Mouse (Mus musculus) thymus, postnatal 14 days (tissue): ENCODE results near the gene Pp2d1.

ENCODE experiments used
- DNase-seq: peaks from one replicate; pipeline ENCODE4 v3.0.0; 2021

The Pp2d1 gene

DNA sequence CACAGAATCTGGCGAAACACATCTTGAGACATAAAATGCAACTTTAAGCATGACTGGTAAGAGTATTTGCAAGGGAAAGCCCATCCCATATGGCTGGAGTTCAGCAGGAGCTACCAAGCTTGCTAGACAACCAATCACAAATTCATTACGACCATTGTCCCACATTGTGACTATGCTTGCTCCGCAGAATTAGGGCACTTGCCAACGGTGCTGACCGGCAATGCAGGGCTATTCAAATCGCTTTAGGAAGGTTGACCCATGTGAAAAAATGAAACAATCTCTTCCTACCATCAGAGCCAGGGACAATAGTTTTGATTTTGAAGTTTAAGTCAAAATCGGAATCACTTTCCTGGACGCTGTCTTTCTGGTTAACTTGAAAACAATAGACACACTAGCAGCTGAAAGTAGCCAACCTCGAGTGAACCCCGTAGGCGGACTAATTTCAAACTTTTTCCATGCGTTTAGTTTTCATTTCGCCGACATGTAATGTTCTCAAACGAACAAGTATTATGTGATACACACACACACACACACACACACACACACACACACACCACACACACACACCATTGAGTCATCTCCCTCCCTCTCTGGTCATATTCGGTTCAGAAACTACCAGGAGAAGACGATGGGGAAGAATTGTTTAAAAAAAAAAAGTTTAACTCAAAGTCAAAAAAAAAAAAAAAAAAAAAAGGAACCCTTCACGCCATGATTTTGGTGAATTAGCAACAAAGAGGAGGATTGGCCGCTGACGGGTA is 27.1 kb upstream of the Pp2d1 start, which contains the start of gene Kat2b:
Gene Kat2b, plus strand, starts transcription at position 701 of the 758 bp plus-strand sequence.
- peak; percentile 22 for DNase-seq

DNA sequence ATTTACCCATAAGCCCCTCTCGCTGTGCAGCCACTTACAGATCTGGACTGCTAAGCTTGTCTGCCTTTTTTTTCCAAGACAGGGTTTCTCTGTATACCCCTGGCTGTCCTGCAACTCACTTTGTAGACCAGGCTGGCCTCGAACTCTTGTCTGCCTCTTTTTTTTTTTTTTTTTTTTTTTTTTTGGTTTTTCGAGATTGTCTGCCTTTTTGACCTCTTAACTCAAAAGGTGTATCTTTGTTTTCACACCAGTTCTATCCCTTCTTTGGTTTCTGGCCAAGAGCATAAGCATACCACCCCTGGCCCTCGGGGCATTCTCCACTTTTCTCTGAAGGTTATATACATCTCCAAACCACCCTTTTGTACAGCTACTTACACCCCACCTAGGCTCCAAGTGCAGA is 25.6 kb upstream of the Pp2d1 start:
- no peak for DNase-seq

DNA sequence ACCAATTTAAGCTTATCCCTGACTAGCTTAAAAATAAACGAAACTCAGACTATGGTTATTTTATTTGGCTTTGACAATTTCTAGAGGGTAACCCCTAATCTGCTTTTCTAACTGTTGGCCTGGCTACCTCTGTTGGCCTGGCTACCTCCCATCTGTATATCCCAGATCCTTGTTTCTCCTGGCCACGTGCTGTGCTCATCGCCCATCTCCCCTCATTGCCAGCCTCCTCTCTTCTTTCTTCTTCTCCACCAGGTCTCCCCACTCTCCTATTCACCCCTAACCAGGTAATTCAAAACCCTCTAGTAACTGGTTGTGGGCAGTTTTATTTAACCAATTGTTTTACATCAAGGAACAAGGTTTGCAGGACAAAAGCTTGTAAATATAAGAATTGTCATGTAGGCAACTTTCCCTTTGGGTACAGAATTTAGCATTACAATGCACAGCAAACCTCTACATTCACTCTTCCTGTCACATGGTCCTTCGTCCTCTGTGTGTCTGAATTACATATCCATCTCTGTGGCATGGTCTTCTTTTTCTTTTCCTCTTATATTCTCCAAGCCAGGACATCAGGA is 22.3 kb upstream of the Pp2d1 start:
- DNase-seq = no peak

DNA sequence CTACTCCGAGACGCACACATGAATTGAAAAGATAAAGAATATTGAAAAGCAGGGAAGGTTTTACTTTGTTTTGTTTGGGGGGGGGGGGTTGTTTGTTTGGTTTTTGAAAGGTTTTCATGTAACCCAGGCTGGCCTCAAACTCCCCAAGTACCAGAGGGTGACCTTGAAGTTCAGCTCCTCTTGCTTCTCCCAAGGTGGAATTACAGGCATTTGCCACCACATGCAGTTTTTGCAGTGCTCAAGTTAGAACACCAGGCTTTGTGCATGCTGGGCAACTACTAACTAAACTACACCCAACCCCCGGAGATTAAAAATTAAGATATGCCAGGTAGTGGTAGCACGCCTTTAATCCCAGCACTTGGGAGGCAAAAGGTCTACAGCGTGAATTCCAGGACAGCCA is 20.4 kb upstream of the Pp2d1 start:
- DNase-seq = no peak

DNA sequence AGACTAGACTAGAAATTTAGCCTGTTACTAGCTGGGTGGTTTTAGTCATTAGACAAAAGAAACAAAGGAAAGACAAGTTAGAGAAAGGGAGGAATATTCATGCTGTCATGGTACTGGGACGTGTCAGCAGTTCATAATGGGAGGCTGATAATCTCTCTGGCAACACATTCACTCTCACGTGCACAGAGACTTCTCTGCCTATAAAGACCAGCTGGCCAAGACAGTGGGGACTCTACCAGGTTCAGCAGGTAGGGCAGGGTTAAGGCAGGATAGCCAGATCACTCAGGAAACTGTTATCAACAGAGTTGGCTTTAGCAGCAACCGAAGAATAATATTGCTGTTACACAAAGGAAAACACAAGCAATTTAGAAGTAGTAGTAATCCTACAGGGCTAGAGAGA is 18.2 kb upstream of the Pp2d1 start:
- no peak for DNase-seq

DNA sequence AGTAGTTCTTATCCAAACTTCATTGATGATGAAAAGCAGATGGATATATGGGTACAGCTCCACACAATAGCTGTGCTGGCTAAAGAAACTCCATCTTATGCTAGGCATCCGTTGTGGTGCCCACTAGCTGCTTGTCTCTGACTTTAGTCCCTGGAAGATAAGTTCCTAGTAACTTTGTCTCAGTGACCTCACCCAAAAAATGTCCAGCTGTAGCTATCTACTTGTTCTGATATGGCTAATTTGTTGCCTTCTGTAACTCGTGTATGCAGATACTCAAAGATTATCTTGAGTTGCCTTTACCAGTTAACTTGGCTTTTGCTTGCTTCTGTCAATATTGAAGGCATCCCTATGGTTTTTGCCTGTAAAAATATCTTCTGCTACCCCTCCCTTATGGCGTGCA is 15.6 kb upstream of the Pp2d1 start:
- DNase-seq = no peak

DNA sequence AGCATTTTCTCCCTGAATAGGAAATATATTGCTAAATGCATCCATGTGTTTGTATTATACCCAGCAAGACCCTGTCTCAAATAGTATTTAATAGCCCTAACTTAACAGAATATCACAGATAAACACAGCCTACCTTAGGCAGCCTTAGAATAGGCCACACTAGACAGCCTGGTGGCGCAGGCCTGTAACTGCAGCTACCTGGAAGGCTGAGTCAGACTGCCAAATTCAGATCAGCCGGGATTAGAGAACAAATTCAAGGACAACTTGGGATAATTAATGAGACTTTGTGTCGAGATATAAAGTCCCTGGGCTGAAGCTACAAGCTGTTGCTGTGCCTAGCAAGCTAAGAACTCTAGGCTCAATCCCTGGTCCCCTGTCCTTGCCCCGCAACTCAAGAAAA is 14.8 kb upstream of the Pp2d1 start:
- no peak for DNase-seq

DNA sequence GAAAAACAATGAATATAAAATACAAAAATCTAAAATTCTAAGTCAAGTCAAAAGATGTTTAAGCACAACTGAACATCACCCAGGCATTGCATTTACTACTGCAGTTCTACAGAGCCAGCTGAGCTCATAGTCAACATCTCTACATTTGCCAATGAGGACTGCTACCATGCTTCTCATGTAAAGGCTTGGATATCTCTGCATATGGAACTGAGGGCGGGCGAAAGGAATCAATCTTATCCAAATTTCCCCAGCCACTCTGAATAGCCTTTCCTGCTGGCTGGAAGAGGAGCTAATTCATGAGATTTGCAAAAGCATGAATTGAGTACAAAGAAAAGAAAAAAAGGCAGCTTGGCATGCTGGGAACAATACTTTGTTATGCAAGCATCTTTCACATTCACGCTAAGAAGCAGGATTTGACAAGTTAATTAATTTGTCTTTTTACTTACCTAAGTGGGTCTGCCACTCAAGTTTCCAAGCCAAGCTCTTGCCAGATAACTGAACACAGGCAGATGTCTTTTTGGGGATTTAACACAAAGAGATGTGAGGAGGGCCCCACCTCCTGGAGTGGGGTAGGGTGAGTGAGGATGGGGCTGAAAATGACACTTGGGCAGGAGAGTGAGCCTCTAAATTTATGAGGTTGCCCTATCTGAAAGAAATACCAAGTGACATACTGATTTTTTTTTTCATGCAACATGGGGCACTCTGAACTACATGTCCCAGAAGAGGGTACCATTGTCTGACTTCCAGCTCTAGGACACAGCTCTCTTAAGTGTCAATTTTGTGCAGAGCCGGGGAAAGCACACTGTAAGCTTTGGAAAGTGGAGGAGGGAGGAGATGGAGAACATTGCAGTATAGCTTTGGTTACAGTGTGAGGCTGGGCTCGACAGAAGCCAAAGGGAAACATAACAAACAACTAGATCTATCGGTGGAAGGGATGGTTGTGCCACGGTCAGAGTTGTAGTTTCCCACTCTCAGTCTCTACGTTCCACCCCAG is 12.4 kb upstream of the Pp2d1 start:
- DNase-seq = no peak

DNA sequence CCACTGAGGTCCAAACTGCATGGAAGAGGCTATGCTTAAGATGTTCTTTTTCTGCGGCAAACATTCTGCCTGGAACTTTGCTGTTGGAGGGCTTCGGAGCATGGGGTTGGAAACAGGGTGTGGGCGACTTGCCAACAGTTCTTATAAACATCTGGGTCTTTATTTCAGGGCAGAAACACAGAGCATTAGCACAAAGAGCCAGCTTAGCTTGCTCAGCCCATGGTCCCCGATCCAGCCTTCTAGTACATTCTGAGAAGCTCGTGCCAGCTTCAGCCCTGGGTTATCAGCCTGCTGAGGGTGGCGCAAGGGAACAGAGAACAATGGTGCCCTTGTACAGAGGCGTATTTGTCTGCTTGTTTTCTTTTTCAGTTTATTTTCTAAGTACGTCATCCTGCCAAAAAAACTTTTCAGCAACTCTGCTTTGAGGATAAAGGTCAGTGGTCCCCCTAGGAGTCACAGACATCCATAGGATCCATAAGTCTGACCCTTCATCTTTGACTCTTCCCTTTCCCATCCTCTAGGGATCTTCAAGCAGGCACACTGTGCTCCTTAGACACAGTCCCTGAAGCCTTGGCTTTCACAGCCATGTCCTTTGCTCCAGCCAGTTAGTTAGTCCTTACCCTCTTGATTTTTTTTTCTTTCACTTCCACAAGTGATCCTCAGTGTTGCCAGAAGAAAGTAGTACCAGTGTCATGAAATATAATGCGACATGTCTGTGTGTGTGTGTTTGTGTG is 4.5 kb upstream of the Pp2d1 start:
- DNase-seq = no peak

DNA sequence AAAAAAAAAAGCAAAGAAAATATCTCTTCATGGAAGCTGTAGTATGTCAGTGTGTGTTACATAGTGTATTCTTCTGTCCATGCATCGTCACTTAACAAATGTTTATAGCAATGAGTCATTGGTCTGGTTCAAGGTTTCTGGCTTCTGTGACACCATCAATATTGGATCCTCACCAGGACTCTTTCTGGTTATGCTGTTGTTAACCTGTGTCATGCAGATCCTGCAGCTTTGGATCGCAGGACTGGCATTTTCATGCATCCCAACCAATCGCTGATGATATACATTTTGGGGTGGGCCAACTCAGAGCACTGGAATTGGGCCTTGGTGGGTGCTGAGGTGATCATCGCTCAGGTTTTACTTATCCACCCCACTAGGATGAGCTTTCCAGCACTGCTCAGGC is 3.3 kb upstream of the Pp2d1 start:
- DNase-seq = no peak

DNA sequence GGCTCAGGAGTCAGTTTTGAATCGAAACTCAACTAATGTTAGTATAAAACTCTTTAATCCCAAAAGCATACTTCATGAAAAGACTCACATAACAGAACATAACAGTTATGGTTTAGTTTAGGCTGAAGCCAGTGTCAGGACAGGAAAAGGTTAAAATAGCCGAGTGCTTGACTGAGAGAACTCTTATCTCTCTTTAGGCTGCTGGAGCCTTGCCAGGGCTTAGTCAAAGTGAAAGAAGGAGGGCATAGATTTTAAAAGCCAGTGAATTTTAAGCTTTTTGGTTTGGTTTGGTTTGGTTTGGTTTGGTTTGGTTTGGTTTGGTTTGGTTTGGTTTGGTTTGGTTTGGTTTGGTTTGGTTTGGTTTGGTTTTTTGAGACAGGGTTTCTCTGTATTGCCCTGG is 6.8 kb downstream of the Pp2d1 start:
- no peak for DNase-seq

DNA sequence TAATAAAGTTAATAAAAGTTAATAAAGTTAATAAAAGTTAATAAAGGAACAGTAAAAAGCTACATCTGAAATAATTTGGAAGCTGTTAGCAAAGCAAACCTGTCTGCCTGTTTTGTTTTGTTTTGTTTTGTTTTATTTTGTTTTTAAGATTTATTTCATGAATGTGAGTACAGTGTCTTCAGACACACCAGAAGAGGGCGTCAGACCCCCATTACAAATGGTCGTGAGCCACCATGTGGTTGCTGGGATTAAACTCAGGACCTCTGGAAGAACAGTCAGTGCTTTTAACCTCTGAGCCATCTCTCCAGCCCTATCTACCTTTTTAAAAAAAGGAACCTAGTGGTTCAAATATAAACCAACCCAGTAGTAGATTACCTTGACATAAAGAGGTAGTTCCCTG is 8.1 kb downstream of the Pp2d1 start:
- peak; percentile 9 for DNase-seq

DNA sequence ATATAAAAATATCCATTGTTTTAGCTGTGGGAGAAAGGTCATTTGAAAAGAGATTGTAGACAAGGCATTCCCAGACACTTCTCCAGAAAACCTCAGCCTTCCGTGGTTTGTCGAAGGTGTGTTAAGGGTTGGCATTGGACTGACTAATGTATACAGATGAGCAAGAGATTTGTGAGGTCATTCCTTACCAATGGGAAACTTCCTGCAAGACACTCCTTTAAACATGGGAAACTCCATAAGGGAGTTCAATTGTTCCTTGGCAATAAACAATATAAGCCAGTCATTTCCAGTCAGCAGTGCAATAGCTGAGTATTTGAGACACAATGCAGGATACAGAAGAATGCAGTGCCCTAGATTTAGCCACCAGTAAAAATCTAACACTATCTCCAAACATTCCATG is 11.2 kb downstream of the Pp2d1 start:
- no peak for DNase-seq

DNA sequence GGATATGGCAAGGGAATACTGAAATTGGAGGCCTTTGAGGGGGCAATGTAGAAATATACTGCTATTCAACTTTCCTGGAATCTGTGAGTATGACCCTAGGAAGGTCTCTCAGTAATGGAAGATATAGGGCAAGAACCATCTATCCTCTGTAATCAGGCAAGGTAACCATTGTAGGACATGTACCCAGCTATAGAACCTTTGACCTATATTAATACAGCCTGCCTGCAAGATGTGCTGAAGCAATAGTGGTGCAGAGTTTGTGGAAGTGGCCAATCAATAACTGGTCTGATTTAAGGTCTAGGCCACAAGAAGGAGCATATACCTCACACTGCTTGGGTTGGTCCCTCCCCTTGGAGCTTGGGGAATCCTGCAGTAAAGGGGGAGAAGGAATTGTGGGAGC is 18.7 kb downstream of the Pp2d1 start:
- DNase-seq = no peak

DNA sequence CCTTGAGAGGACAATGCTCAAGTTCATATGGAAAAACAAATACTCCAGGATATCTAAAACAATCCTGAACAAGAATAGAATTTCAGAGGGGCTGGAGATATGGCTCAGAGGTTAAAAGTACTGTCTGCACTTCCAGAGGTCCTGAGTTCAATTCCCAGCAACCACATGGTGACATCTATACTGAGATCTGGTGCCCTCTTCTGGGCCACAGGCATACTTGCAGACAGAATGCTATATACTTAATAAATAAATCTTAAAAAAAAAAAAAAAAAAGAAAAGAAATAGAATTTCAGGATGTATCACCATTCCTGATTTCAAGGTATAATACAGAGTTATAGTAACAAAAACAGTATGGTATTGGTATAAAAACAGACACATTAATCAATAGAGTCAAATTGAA is 19.9 kb downstream of the Pp2d1 start:
- no peak for DNase-seq

DNA sequence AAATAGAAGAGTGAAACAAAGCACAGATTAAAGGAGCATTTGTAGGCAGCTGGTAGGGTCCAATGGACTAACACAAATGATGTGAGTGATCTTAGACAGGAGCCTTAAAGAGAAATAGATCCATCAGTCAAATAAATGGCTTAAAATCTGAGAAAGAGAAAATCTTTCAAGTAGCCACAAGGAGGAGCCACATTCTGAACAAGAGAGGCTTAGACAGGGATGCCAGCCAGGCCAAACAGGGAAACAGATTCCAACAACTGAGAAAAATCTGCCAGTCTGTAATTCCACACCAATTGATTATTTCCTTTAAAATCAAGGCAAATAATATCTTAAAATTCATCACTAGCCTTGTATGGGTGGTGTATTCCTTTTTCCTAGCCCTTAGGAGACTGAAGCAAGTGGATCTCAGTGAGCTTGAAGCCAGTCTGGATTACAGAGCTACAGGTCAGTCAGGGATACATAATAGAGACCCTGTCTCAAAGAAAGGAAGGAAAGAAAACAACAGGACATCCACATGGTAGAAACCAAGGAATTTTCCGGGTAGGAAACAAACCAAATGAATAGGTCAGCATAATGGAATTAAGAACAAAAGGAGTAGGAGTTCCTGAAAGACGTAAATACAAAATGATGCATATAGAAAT is 26.8 kb downstream of the Pp2d1 start:
- no peak for DNase-seq

DNA sequence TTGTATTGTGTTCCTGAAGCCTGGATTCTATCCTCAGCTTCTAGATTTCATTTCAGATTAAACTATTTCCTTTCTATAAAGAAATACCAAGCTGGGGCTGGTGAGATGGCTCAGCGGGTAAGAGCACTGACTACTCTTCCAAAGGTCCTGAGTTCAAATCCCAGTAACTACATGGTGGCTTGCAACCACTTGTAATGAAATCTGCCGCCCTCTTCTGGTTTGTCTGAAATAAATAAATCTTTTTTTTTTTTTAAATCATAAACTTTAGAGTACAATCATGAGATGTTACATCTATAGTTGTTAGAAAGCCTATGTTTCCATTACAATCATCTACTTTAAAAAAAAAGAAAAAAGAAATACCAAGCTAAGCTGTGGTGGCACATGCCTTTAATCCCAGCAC is 36.3 kb downstream of the Pp2d1 start:
- no peak for DNase-seq

DNA sequence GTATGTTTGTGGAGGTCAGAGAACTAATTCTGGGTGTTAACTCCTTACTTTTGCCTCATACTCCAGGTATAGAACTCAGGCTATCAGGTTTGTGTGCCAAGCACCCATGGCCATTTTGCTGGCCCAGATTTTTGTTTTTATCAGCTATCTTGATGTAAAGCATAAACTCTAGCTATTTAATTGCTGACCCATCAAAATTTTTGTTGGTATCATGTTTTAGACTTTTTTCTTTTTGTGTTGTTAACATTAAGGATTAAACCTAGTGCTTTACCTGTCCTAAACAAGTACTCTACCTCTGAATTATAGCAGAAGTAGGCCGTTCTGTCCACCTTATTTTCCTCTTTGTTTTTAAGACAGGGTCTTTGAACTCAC is 50.3 kb downstream of the Pp2d1 start:
- DNase-seq = no peak

DNA sequence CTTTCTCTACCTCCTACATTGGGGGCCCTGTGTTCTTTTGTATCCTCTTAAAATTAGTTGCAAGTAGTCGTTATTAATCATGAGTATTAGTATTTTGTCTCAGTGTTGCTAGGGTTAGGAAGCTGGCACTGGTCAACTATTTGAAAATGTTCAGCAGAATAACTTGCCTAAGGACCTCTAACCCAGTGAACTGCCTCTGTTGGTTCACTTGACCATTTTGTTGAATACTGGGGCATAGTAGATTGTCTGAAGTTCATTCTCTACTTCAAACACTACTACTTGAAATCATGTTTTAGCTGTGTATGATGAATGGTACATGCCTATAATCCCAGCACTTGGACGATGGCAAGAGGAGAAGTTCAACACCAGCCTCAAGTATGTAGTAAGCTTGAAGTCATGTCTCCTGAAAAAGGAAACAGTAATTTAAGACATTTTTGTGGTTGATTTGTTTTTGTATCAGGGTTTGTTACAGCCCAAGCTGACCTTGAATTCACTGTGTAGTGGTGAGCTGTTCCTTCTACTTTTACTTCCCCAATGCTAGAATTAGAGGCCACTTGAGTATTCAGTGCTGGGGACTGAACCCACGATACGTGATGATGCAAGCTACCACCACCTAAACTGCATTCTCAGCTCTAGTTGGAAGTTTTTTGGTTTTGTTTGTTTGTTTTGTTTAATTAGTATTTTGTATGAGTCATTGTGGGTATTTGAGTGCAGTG is 50.8 kb downstream of the Pp2d1 start:
- DNase-seq = no peak

DNA sequence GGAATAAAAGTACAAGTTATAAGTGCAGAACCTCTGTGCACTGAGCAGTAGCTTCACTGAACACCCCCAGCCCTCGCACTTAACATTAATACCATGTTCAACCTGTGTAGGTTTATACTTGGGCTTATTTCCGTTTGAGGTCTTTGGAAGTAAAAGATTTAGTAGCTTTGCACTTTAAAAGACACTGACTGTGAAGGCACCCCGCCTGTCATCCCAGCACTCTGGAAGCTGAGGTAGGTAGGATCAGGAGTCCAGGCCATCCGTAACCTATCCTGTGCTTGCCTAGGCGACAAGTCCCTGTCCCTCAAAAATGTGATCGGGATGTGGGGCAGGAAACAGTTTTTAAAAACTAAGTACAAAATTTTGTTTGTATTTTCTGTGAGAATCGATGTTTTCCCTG is 58.8 kb downstream of the Pp2d1 start:
- peak; percentile 6 for DNase-seq

DNA sequence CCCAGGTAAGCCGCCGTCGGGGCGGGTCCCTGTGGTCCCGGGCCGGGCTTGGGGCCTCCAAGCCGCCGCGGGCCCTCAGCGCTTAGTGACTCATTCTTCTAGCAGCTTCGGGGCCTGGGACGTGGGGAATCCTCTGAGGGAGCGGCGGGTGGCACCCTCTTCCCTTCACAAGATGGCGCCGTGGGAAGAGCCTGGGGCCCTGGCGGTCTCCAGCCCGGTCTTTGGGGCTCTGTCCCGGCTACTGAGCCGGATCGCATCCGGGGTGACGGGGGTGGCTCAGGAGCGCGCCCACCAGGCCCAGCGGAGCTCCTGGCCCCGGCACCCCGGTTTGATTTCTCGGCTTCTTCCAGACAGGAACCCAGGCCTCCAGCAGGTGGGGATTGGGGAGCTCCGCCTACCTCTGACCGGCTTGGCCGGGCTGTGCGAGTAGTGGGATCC is 59.6 kb downstream of the Pp2d1 start:
- DNase-seq = peak; percentile 66
